Mouse (Mus musculus) Patski (cell line): ENCODE results near the gene Tex48. TPM values are rescaled to one million over a fixed set of nuclear protein-coding genes. Genes with fewer than 3 reads are reported as not detected.

Experiments used
- ATAC-seq: fragments of 100-300 bp; one replicate; pipeline ENCODE4 v1.8.0; 2021
- CTCF ChIA-PET: fragments of 350-600 bp; sonication (Branson Sonifier 250); formaldehyde crosslinking; loops from one replicate; lab custom pipeline; 2022; ENCODE audit warnings: inconsistent platforms; lab: Charles Lee
- POLR2A ChIA-PET: fragments of 350-600 bp; sonication (Branson Sonifier 250); formaldehyde crosslinking; loops from one replicate; lab custom pipeline; 2022; ENCODE audit warnings: antibody characterized with exemption, inconsistent platforms; lab: Charles Lee
- DNase-seq: peaks from one replicate; pipeline ENCODE4 v3.0.0-alpha.2; 2011; ENCODE audit warnings: low read depth, low spot score
- H3K27me3 ChIP-seq: fragments of 371-371 bp; one replicate; pipeline ENCODE4 v1.5.1; 2021
- CTCF ChIP-seq: fragments of 100-300 bp; IDR thresholded peaks from one replicate; pipeline ENCODE4 v1.5.1; 2021
- in situ Hi-C: fragments of 300-500 bp; cut with MboI; formaldehyde crosslinking; loops from 3 replicates; pipeline ENCODE4 v1.11.1; 2018; ENCODE audit warnings: low pct_unique_long_range_greater_than_20kb, mixed read lengths
- polyA plus RNA-seq: library from polyadenylated mRNA; unstranded; gene quantifications from one replicate; pipeline ENCODE4 v1.2.3, GENCODE M21; 2021

The Tex48 gene
- polyA plus RNA-seq, result not detected

- POLR2A ChIA-PET, result no interaction called here
- H3K27me3 ChIP-seq, result no peaks in the 10 kb centered on the region
- ATAC-seq (no peak), DNase-seq (no peak)
- in situ Hi-C loops, result loop anchor here (5.0 to 10.0 kb wide), 2 partner anchors 220 to 872 kb away; no protein-coding TSS in a partner anchor
- peak; percentile 60 for TF ChIP-seq CTCF
- CTCF ChIA-PET, result interaction anchor here (1.2 to 1.9 kb wide), 6 partner anchors 8 to 218 kb away, joined by 3 to 6 read pairs (median 4); no protein-coding TSS in a partner anchor
Measured at GRCm38 (mm10) chr4:63622378-63622835, at the start of gene Tex48. TSS of gene Tex48 (minus strand) at chr4:63622428.

GRCm38 (mm10) chr4:63668255-63668654 is 46.0 kb upstream of the Tex48 start:
- no peaks in the 10 kb centered on the region for H3K27me3 ChIP-seq
- in situ Hi-C loops, result no loop called here
- TF ChIP-seq CTCF, result no peak
- peak; percentile 86 for ATAC-seq
- ChIA-PET CTCF (interaction anchor here (0.8 to 1.1 kb wide), 2 partner anchors 11 to 12 kb away, joined by 3 read pairs; no protein-coding TSS in a partner anchor), POLR2A (no interaction called here)
- peak; percentile 93 for DNase-seq

GRCm38 (mm10) chr4:63665738-63666137 is 43.5 kb upstream of the Tex48 start:
- no peaks in the 10 kb centered on the region for H3K27me3 ChIP-seq
- ATAC-seq (no peak), DNase-seq (no peak)
- CTCF ChIA-PET, result interaction anchor here (1.4 to 1.7 kb wide), 2 partner anchors 10 to 22 kb away, joined by 3 to 4 read pairs; no protein-coding TSS in a partner anchor
- in situ Hi-C loops, result no loop called here
- POLR2A ChIA-PET, result no interaction called here
- TF ChIP-seq CTCF, result no peak

GRCm38 (mm10) chr4:63663279-63663678 is 41.1 kb upstream of the Tex48 start, which contains the start of gene Gm11214:
TSS of gene Gm11214 (minus strand) at chr4:63663379.
- H3K27me3 ChIP-seq, result no peaks in the 10 kb centered on the region
- POLR2A ChIA-PET, result interaction anchor here (0.6 kb wide), 2 partner anchors 646 to 684 kb away, joined by 5 read pairs; no protein-coding TSS in a partner anchor
- ATAC-seq (no peak), DNase-seq (no peak)
- CTCF ChIA-PET, result no interaction called here
- no peak for TF ChIP-seq CTCF
- in situ Hi-C loops, result no loop called here

GRCm38 (mm10) chr4:63661857-63662256 is 39.6 kb upstream of the Tex48 start:
- H3K27me3 ChIP-seq, result no peaks in the 10 kb centered on the region
- TF ChIP-seq CTCF, result no peak
- ChIA-PET POLR2A (no interaction called here), CTCF (no interaction called here)
- in situ Hi-C loops, result no loop called here
- DNase-seq (no peak), ATAC-seq (no peak)

GRCm38 (mm10) chr4:63661426-63661825 is 39.2 kb upstream of the Tex48 start:
- POLR2A ChIA-PET, result interaction anchor here (0.6 kb wide), 1 partner anchor 223 kb away, joined by 4 read pairs; no protein-coding TSS in a partner anchor
- in situ Hi-C loops, result no loop called here

GRCm38 (mm10) chr4:63659775-63660174 is 37.5 kb upstream of the Tex48 start:
- no peak for TF ChIP-seq CTCF
- POLR2A ChIA-PET, result no interaction called here

More at GRCm38 (mm10) chr4:63661426-63661825, 39.2 kb upstream of the Tex48 start:
- CTCF ChIA-PET, result no interaction called here
- DNase-seq, result no peak
- no peak for TF ChIP-seq CTCF
- ATAC-seq, result no peak
- H3K27me3 ChIP-seq, result no peaks in the 10 kb centered on the region

GRCm38 (mm10) chr4:63659086-63659485 is 36.9 kb upstream of the Tex48 start:
- ATAC-seq (no peak), DNase-seq (no peak)
- ChIA-PET CTCF (interaction anchor here (1.7 kb wide), 1 partner anchor 15 kb away, joined by 6 read pairs; no protein-coding TSS in a partner anchor), POLR2A (no interaction called here)
- in situ Hi-C loops, result no loop called here
- no peak for TF ChIP-seq CTCF
- no peaks in the 10 kb centered on the region for H3K27me3 ChIP-seq

More at GRCm38 (mm10) chr4:63659775-63660174, 37.5 kb upstream of the Tex48 start:
- DNase-seq (no peak), ATAC-seq (no peak)
- no peaks in the 10 kb centered on the region for H3K27me3 ChIP-seq
- CTCF ChIA-PET, result no interaction called here
- in situ Hi-C loops, result no loop called here

- ATAC-seq (no peak), DNase-seq (no peak)
- ChIA-PET POLR2A (no interaction called here), CTCF (no interaction called here)
- no peaks in the 10 kb centered on the region for H3K27me3 ChIP-seq
- in situ Hi-C loops, result no loop called here
- no peak for TF ChIP-seq CTCF
Measured at GRCm38 (mm10) chr4:63654381-63654780, 32.2 kb upstream of the Tex48 start.

GRCm38 (mm10) chr4:63643956-63644726 is 21.9 kb upstream of the Tex48 start:
- ATAC-seq (no peak), DNase-seq (no peak)
- in situ Hi-C loops, result no loop called here
- TF ChIP-seq CTCF, result no peak
- no peaks in the 10 kb centered on the region for H3K27me3 ChIP-seq
- ChIA-PET CTCF (interaction anchor here (1.4 to 1.6 kb wide), 2 partner anchors 14 to 22 kb away, joined by 4 to 6 read pairs; no protein-coding TSS in a partner anchor), POLR2A (interaction anchor here (0.6 kb wide), 1 partner anchor 86 kb away, joined by 5 read pairs; no protein-coding TSS in a partner anchor)

GRCm38 (mm10) chr4:63639842-63640241 is 17.6 kb upstream of the Tex48 start:
- no peak for TF ChIP-seq CTCF
- ChIA-PET CTCF (no interaction called here), POLR2A (no interaction called here)
- ATAC-seq (peak; percentile 57), DNase-seq (peak; percentile 70)
- in situ Hi-C loops, result loop anchor here (5.0 kb wide), 1 partner anchor 32 kb away; no protein-coding TSS in a partner anchor
- H3K27me3 ChIP-seq, result no peaks in the 10 kb centered on the region
